Mouse (Mus musculus) midbrain, embryonic 10.5 days (tissue): ENCODE measurements around the gene Chac1. TPM values are rescaled to one million over a fixed set of nuclear protein-coding genes. Genes with fewer than 3 reads are reported as not detected.

Experiments used
- polyA plus RNA-seq: library from polyadenylated mRNA; unstranded; fragments of >200 nt; fragmentation: Nextera tagmentation; extraction: Ambion mirVana; gene quantifications from 2 replicates; pipeline ENCODE4 v1.2.1, GENCODE M21; 2016

Gene Chac1
- polyA plus RNA-seq, 1 experiment from 2014 or later: 0.95 TPM

Other genes with a start within 250 kb of the Chac1 start
- 95.6 and 97.9 TPM in 2 replicates for gene Rad51, start 238.4 kb upstream of the Chac1 start, polyA plus RNA-seq
- 47.4 and 49.9 TPM in 2 replicates for gene Rmdn3, start 194.2 kb upstream of the Chac1 start, polyA plus RNA-seq
- gene Gchfr, start 183.5 kb upstream of the Chac1 start, polyA plus RNA-seq: 2.7 and 3.2 TPM in 2 replicates
- 0.72 and 1.1 TPM in 2 replicates for gene Gm14137, start 176.7 kb upstream of the Chac1 start, polyA plus RNA-seq
- 56.1 and 57.4 TPM in 2 replicates for gene Zfyve19, start 142.6 kb upstream of the Chac1 start, polyA plus RNA-seq
- gene Dnajc17, start 142.4 kb upstream of the Chac1 start, polyA plus RNA-seq: 24.5 and 26.2 TPM in 2 replicates
- not detected in 2 replicates for gene Ppp1r14d, start 121.3 kb upstream of the Chac1 start, polyA plus RNA-seq
- 1.9 and 2.4 TPM in 2 replicates for gene Spint1, start 113.9 kb upstream of the Chac1 start, polyA plus RNA-seq
- gene Rhov, start 80.0 kb upstream of the Chac1 start, polyA plus RNA-seq: 0.83 and 1.9 TPM in 2 replicates
- 23.1 and 27.5 TPM in 2 replicates for gene Vps18, start 62.5 kb upstream of the Chac1 start, polyA plus RNA-seq
- gene Dll4, start 25.4 kb upstream of the Chac1 start, polyA plus RNA-seq: 5.7 TPM in 2 replicates
- 3.3 and 3.8 TPM in 2 replicates for gene Ino80, start 126.5 kb downstream of the Chac1 start, polyA plus RNA-seq
- 0.39 and 0.62 TPM in 2 replicates for gene Exd1, start 196.4 kb downstream of the Chac1 start, polyA plus RNA-seq
- gene Chp1, start 196.5 kb downstream of the Chac1 start, polyA plus RNA-seq: 46.3 and 50.8 TPM in 2 replicates